Mouse (Mus musculus) midbrain, embryonic 12.5 days (tissue): ENCODE data around the gene Kcnd3. TPM values are rescaled to one million over a fixed set of nuclear protein-coding genes. Genes with fewer than 3 reads are reported as not detected.

Source experiments
- ATAC-seq: fragments of 200-750 bp; cut with Nextera tagmentation; 2 replicates; pipeline ENCODE4 v1.8.0; 2017; ENCODE audit warnings: low read depth, moderate TSS enrichment, moderate library complexity; ENCODE audit not compliant: low FRiP score
- H3K27ac ChIP-seq: fragments of 300-500 bp; sonication (generic); replicated peaks from 2 replicates; pipeline ENCODE4 v1.5.1; 2016; ENCODE audit warnings: mild to moderate bottlenecking
- H3K27me3 ChIP-seq: fragments of 300-500 bp; sonication (generic); 2 replicates; pipeline ENCODE4 v1.6.1; 2016; ENCODE audit warnings: mild to moderate bottlenecking
- H3K36me3 ChIP-seq: fragments of 300-500 bp; sonication (generic); 2 replicates; pipeline ENCODE4 v1.6.1; 2016
- H3K4me1 ChIP-seq: fragments of 300-500 bp; sonication (generic); 2 replicates; pipeline ENCODE4 v1.6.1; 2016
- H3K4me2 ChIP-seq: fragments of 300-500 bp; sonication (generic); replicated peaks from 2 replicates; pipeline ENCODE4 v1.6.1; 2016; ENCODE audit warnings: mild to moderate bottlenecking, moderate library complexity
- H3K4me3 ChIP-seq: fragments of 300-500 bp; sonication (generic); 2 replicates; pipeline ENCODE4 v1.5.1; 2016; ENCODE audit warnings: mild to moderate bottlenecking
- H3K9ac ChIP-seq: fragments of 300-500 bp; sonication (generic); replicated peaks from 2 replicates; pipeline ENCODE4 v1.6.1; 2016; ENCODE audit warnings: mild to moderate bottlenecking, moderate library complexity
- H3K9me3 ChIP-seq: fragments of 300-500 bp; sonication (generic); 2 replicates; pipeline ENCODE4 v1.6.1; 2016; ENCODE audit warnings: mild to moderate bottlenecking
- WGBS: fragments of 180-500 bp; shearing (Covaris S2); methylation state at CpG from one replicate; pipeline ENCODE4 v1.1.7; 2016; 5-methylcytosine and 5-hydroxymethylcytosine counted together
- polyA plus RNA-seq: library from polyadenylated mRNA; unstranded; fragments of >200 nt; fragmentation: Nextera tagmentation; extraction: Ambion mirVana; gene quantifications from 2 replicates; pipeline ENCODE4 v1.2.1, GENCODE M21; 2016

Kcnd3 gene
- polyA plus RNA-seq, 1 experiment from 2014 or later = 5.1 TPM

DNA sequence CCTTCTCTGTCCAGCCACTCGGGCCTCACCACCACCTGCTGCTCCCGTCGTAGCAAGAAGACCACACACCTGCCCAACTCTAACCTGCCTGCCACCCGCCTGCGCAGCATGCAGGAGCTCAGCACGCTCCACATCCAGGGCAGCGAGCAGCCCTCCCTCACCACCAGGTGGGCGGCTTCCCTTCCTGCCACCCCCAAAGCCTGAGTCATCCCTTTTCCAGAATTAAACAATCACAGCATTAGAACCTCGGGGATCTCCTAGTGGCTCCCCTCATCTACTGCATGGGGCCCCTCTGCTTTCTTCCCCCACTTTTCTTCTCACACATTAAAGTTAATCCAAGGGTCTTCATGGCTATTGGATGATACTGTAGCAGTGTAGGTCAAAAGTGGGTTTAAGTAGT, 216.0 kb downstream of the Kcnd3 start:
- Histone ChIP-seq H3K4me1 (no peaks in the 10 kb centered on the region), H3K4me3 (no peak overlapping the region), H3K27ac (no peak overlapping the region), H3K4me2 (no peak overlapping the region), H3K36me3 (no peaks in the 10 kb centered on the region), H3K27me3 (no peaks in the 10 kb centered on the region), H3K9ac (no peak overlapping the region), H3K9me3 (no peaks in the 10 kb centered on the region)
- 48% methylated on average over 9 of the region's 9 CpGs for WGBS
- no peak for ATAC-seq

DNA sequence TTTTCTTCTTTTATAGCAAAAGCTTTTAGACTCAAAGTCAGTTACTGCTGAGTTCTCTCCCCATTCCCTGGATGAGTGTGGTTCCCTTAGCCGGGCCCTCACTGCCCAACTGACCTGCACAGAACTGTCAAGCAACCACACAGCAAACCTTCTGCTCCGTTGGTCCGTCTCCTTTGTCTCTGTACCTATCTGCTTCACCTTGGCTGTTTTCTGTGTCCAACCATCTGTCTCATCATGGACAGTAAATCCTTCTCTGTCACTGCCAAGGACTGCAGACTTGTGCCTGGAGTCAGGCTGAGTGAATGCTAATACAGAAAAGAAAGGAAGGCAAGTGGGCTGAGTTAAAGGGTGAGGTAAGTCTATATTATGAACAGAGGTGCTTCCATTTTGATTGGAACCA, 217.6 kb downstream of the Kcnd3 start:
- no peaks in the 10 kb centered on the region for H3K36me3 ChIP-seq
- H3K27ac ChIP-seq = no peak overlapping the region
- no peak overlapping the region for H3K9ac ChIP-seq
- no peak for ATAC-seq
- H3K4me1 ChIP-seq = no peaks in the 10 kb centered on the region
- 91% methylated on average over 3 of the region's 3 CpGs for WGBS
- no peaks in the 10 kb centered on the region for H3K9me3 ChIP-seq
- H3K27me3 ChIP-seq = no peaks in the 10 kb centered on the region
- H3K4me2 ChIP-seq = no peak overlapping the region
- no peak overlapping the region for H3K4me3 ChIP-seq

DNA sequence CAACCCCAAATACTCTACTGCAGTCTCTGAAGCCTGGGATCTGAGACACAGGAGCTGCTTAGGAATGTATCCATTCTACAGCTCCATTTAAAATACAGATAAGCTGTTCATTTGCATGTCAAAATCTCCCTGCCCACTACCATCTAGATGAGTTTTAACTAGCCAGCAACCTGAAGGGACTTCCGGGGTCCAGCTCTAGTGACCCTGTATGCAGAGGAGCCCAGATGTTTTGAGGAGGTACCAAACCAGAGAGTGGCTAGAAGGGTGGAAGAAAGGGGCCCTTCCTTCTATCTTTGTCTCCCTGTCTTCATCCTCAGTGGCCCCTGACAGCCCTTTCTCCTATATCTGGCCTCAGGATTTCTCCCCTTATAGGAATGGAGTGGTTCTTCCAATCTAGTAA, 218.7 kb downstream of the Kcnd3 start:
- 93% methylated on average over 1 of the region's 1 CpGs for WGBS
- Histone ChIP-seq H3K4me2 (no peak overlapping the region), H3K9ac (no peak overlapping the region)

DNA sequence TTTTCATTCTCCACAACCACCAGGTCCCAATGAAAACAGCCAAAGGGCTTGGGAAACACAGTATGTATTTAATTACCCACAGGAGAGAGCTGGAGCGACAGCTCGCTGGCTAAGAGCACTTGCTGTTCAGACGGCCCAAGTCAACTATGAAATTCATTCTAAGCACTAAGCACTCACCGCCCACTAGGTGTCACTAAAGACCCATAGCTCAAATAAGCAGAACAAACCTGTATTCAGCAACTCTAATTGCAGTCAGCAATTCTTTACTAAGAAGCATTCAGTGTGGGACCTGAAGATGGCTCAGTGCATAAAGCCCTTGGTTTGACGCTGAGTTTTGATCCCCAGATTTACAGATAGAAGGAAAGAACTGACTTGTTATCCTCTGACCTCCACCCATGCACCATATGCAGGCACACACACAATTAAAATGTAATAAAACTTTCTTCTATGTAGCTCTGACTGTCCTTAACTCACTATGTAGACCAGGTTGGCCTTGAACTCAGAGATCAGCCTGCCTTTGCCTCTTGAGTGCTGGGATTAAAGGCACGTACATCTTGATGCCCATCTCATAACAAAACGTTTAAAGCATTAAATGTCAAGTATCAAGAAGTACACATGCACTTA, 222.6 kb downstream of the Kcnd3 start:
- WGBS = 17% methylated on average over 7 of the region's 7 CpGs
- Histone ChIP-seq H3K4me3 (no peak overlapping the region), H3K9me3 (no peaks in the 10 kb centered on the region), H3K9ac (no peak overlapping the region), H3K27me3 (no peaks in the 10 kb centered on the region), H3K4me1 (no peaks in the 10 kb centered on the region), H3K27ac (no peak overlapping the region), H3K4me2 (no peak overlapping the region), H3K36me3 (peaks cover 25% of the 10 kb centered on the region)
- peak; percentile 79 for ATAC-seq

More for the DNA sequence above, 218.7 kb downstream of the Kcnd3 start:
- Histone ChIP-seq H3K36me3 (peaks cover under 1% of the 10 kb centered on the region; the same call in 1 of the 2 replicates), H3K27ac (no peak overlapping the region), H3K4me3 (no peak overlapping the region), H3K27me3 (no peaks in the 10 kb centered on the region), H3K9me3 (no peaks in the 10 kb centered on the region), H3K4me1 (no peaks in the 10 kb centered on the region)
- ATAC-seq = no peak

DNA sequence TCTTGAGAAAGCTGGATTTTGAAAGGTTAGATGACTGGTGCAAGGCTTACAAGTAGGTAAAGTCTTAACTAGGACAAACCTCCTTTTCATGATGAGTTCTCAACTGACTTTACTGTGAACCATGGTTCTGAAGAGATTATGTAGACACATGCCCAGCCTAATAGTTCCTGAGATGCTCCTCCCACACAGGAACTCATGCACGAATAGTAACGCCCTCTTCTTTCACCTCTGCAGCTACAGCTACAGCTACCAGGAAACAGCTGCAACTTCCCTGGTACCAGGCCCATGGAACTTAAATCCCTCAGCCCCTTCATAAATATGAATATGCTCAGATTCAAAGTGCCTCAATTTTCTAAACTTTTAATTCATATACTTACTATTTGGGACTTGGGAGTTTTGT, 223.8 kb downstream of the Kcnd3 start:
- Histone ChIP-seq H3K27ac (no peak overlapping the region), H3K27me3 (no peaks in the 10 kb centered on the region), H3K4me3 (no peak overlapping the region), H3K9ac (no peak overlapping the region), H3K4me2 (no peak overlapping the region), H3K36me3 (peaks cover 29% of the 10 kb centered on the region), H3K4me1 (no peaks in the 10 kb centered on the region), H3K9me3 (no peaks in the 10 kb centered on the region)
- WGBS = 41% methylated on average over 2 of the region's 2 CpGs
- no peak for ATAC-seq

DNA sequence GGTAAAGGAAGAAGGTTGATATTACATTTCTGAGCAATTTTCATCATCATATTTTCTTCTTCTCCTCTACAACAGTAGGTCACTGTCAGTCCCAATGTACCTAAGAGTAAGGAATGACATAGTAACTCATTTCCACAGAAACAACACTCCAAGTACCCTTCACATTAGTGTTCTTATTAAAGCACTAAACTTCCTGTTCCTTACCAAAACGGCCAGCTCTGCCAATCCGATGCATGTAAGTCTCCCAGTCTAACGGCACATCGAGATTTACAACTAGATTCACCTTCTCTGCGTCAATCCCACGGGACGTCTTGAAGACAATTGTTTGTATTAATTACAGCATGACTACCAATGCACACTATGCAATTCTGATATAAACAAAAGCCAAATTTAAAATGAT, 228.2 kb downstream of the Kcnd3 start:
- H3K9ac ChIP-seq = no peak overlapping the region
- H3K4me1 ChIP-seq = no peaks in the 10 kb centered on the region
- no peak overlapping the region for H3K4me2 ChIP-seq
- no peak overlapping the region for H3K27ac ChIP-seq
- peaks cover 57% of the 10 kb centered on the region for H3K36me3 ChIP-seq
- no peak for ATAC-seq
- no peaks in the 10 kb centered on the region for H3K9me3 ChIP-seq
- 96% methylated on average over 7 of the region's 7 CpGs for WGBS
- no peak overlapping the region for H3K4me3 ChIP-seq
- no peaks in the 10 kb centered on the region for H3K27me3 ChIP-seq

DNA sequence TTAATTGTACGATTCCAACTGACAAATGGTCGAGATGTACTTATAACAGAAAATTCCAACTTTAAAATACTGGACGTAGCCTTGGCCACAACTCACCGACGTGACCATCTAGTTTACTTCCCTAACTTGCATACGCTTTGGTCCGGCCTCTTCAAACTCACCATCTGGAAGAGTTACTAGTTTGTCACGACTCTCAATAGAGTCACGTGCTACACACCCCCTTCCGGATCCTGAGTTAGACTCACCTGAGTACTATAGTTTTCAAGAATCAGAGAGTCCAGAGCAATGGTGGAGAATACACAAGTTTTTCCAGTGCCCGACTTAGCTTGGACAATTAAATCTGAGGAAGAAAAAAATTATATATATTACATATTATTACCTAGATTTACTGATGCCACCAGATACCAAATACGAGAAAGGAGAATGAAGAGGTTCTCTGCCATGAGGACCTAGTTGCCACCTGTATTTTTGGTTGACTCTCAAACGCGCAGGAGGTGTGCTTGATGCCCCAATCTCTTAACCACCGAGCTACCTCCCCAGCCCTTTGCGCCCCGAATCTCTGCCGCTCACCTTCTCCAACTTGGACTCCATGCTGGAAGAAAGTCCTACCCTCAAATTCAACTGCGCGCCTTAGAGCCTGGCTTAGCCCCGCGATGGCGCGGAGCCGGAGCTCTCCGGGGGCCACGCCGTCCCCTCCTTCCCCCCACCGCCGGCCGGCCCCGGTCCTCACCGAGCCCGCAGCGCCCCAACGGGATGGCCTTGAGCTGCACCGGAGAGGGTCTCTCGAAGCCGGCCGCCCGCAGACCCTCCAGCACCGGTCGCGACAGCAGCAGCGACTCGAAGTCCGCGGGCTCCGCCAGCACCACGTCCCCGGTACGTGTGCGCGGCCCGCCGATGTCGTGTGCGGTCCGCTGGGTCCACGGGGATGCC, 234.5 kb downstream of the Kcnd3 start:
- Histone ChIP-seq H3K9ac (peak overlapping the region; percentile 94), H3K36me3 (peaks cover 25% of the 10 kb centered on the region; the same call in 1 of the 2 replicates), H3K27me3 (no peaks in the 10 kb centered on the region), H3K4me3 (peak overlapping the region; percentile 94), H3K9me3 (no peaks in the 10 kb centered on the region), H3K4me2 (peak overlapping the region; percentile 64), H3K4me1 (peaks cover 9% of the 10 kb centered on the region), H3K27ac (peak overlapping the region; percentile 75)
- no peak; the same call in 1 of the 2 replicates for ATAC-seq
- WGBS = 11% methylated on average over 58 of the region's 60 CpGs

DNA sequence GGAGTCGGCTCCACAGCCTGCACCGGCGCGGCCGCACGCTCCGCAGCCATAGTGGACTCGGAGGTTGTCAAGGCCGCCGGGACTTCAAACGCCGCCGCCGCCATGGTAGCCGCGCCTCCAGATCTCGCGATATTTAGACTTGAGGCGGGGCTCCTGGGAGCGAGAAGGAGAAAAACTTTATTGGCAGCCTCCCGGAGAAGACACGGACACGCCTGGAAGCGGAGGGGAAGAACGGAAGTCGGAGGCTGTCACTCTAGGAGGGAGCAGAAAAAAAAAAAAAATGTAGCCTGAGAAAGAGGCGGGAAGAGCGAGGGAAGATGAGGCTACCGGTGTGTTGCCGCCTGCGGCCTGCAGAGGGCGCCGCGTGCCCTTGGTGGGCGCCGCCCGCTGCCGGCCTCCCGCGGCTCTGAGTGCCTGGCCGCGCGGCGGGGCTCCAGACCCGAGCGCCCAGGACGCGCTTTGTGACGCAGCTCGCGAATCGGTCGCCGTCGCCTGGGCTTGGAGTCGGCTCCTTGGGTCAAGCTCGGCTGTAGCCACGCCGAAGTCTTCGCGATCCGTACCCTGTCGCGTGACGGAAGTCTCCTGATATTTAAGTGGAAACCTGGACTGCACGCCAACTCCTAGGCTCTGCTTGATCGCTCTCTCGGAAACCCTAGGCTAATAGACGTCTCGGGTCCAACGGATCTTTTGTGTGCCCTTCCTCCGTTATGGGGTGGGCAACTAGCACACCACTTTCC, 235.4 kb downstream of the Kcnd3 start, which contains the start of gene Ddx20:
Gene Ddx20, minus strand, starts transcription at position 251 of the 737 bp plus-strand sequence.
- Histone ChIP-seq H3K27ac (peak within 1 kb of the TSS; percentile 75), H3K27me3 (no peaks in the 10 kb centered on the region), H3K9me3 (no peaks in the 10 kb centered on the region), H3K4me3 (peak within 1 kb of the TSS; percentile 94), H3K36me3 (peaks cover 21% of the 10 kb centered on the region; the same call in 1 of the 2 replicates), H3K4me1 (peaks cover 9% of the 10 kb centered on the region), H3K9ac (peak within 1 kb of the TSS; percentile 94), H3K4me2 (peak within 1 kb of the TSS; percentile 64)
- ATAC-seq = peak; percentile 96
- under 1% methylated on average over 69 of the region's 72 CpGs for WGBS

DNA sequence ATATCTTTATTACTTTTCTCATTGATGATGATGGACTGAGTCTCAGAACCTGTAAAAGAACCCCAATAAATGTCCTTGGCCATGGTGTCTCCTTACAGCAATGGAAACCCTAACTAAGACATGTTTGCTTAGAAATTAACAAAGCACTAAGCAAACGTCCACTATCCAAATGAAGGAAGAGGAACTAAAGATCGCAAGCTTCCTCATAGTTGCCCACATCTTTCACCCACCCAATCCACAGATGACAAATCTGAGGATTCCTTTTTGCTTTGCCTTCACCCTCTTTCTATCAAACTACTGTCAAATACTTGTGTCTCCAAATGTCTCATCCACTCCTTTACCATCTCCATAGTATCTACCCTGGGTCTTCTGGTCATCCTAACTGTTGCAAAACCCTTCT, 236.4 kb downstream of the Kcnd3 start:
- peaks cover 9% of the 10 kb centered on the region; the same call in 1 of the 2 replicates for H3K27me3 ChIP-seq
- H3K4me1 ChIP-seq = peaks cover 9% of the 10 kb centered on the region
- no peaks in the 10 kb centered on the region for H3K9me3 ChIP-seq
- ATAC-seq = no peak
- H3K4me3 ChIP-seq = no peak overlapping the region
- peaks cover 11% of the 10 kb centered on the region; the same call in 1 of the 2 replicates for H3K36me3 ChIP-seq
- H3K27ac ChIP-seq = no peak overlapping the region
- H3K4me2 ChIP-seq = no peak overlapping the region
- H3K9ac ChIP-seq = no peak overlapping the region
- WGBS = 89% methylated on average over 2 of the region's 2 CpGs

DNA sequence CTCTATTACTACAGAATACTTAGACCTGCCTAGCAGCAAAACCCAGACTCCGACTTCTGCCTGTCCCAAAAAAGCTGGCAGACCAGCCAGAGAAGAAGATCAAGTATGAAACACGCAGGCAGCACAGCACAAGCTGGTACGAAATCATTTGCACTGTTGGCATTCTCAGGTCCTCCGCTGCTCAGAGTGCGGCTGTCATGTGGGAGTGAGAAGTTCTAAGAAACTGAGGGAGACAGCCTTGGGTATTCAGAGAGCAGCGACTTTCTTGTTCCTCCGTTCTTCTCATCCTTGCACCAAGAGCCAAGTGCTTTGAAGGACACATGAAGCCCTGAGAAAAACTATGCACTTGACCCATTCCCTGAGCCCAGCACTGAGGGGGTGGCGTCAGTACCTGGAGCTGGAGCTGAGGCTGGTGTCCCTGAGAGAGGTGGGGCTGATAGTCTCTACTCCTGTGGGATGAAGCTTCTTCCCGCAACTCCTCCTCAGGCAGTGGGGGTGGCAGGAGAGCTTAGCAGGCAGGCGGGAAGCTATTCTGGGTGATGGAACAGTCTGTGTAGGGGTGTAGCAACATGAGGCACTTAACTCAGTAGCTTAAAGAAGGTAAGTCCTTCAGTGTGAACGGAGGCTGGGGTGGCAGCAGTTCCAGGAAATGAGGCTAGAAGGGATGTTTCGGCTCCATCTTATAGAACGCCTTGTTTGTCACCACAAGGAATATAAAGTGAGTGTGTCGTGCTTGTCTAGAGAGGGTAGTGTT, 241.4 kb downstream of the Kcnd3 start:
- no peaks in the 10 kb centered on the region for H3K9me3 ChIP-seq
- H3K27me3 ChIP-seq = peaks cover 30% of the 10 kb centered on the region
- no peak overlapping the region for H3K4me3 ChIP-seq
- no peaks in the 10 kb centered on the region for H3K36me3 ChIP-seq
- no peak overlapping the region for H3K27ac ChIP-seq
- ATAC-seq = no peak
- H3K4me2 ChIP-seq = no peak overlapping the region
- peaks cover 26% of the 10 kb centered on the region for H3K4me1 ChIP-seq
- H3K9ac ChIP-seq = no peak overlapping the region
- 79% methylated on average over 14 of the region's 14 CpGs for WGBS
